Mouse (Mus musculus): ENCODE results near the gene Mfsd13b.

GRCm38 (mm10) chr7:120934716-120935115 lies 47.6 kb upstream of the Mfsd13b start:
- peak; percentile 68 for TF ChIP-seq CTCF (IDR thresholded peaks at IDR 0.05; ENCODE audit: low read depth, low read length)
- TF ChIP-seq POLR2A (IDR thresholded peaks at IDR 0.05; ENCODE audit: borderline replicate concordance, low read depth, low read length), result no peak
